Mouse (Mus musculus) cortical plate, adult 2 months (tissue): ENCODE measurements around the gene Tmem158.

Source experiments
- CTCF ChIP-seq: fragments of 200-500 bp; IDR thresholded peaks from 2 replicates; pipeline ENCODE4 v1.5.1; 2011; ENCODE audit warnings: mild to moderate bottlenecking, control low read depth, low read length; ENCODE audit not compliant: insufficient read depth; ENCODE audit errors: extremely low read depth
- POLR2A ChIP-seq: fragments of 200-500 bp; IDR thresholded peaks from 2 replicates; pipeline ENCODE4 v1.6.1; 2011; ENCODE audit warnings: mild to moderate bottlenecking, low read length, control low read depth; ENCODE audit not compliant: insufficient read depth; ENCODE audit errors: extremely low read depth

DNA sequence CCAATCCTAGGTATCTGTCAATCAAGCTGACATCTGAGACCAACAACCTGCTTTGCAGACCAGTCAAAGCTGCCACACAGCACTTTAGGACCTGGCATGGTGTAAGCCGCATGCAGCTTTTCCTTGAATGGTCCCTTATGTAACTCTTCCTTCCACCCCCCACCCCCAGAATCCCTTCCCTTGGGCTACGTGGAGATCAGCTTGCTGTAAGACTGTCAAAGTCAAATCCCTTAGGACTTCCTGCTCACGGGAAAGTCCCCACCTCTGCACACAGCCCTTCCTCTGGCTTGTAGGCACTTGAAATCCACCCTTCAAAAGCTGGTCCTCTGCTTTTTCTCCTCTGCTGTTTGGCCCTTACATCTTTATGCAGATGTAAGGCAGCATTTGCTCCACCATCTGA lies 24.9 kb downstream of the Tmem158 start:
- TF ChIP-seq CTCF (no peak), POLR2A (no peak)
